Mouse (Mus musculus): Measurements from ENCODE around the gene Fam131c. TPM values are rescaled to one million over a fixed set of nuclear protein-coding genes. Genes with fewer than 3 reads are reported as not detected.

Gene Fam131c
- polyA plus RNA-seq, 1 experiment from 2014 or later: 2.4 TPM

GRCm38 (mm10) chr4:141419398-141420191 lies 51.6 kb downstream of the Fam131c start:
- Histone ChIP-seq H3K4me2 (no peak overlapping the region), H3K36me3 (no peaks in the 10 kb centered on the region), H3K4me3 (replicated peaks) (no peak overlapping the region), H3K27ac (no peak overlapping the region; the same call in 1 of the 2 replicates), H3K27me3 (peaks cover 11% of the 10 kb centered on the region; the same call in 1 of the 2 replicates), H3K4me1 (peaks cover 28% of the 10 kb centered on the region), H3K9ac (no peak overlapping the region), H3K9me3 (replicated peaks) (no peaks in the 10 kb centered on the region)
- WGBS: 47% methylated on average over 27 of the region's 27 CpGs
- ATAC-seq (replicated peaks; ENCODE audit: low FRiP score): no peak; the same call in 1 of the 2 replicates

DNA sequence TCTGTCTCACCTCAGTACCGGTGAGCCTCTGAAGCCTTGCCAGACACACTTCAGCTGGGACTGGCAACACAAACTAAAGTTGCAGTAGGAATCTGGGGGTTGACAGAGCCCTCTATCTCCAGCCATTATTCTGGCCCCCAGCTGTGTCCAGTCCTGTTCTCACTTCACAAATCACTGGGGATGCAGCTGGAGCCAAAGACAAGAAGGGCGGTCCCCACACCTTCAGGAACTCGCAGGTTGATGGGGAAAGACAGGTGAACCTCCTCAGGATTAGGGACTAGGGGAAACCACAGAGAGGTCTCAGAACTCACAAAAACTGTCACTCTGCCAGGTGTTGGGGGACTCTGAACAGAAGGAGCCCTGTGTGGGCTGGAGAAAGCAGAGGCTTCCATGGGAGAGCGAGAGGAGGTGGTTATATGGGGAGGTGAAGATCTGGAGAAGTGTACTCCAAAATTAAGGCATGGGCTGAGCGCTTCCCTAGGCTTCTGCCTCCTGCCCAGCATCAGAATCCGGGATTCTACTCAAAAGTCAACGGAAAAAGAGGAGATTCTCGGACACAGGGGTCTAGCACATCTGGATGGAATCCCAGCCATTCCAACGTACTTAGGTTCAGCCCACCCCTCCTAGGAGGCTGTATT lies 52.3 kb downstream of the Fam131c start, which contains the start of gene Hspb7:
TSS of gene Hspb7 (plus strand) at position 588 of the 638 bp plus-strand sequence.
- Histone ChIP-seq H3K9ac (no peak within 1 kb of the TSS), H3K27ac (no peak within 1 kb of the TSS; the same call in 1 of the 2 replicates), H3K4me3 (replicated peaks) (no peak within 1 kb of the TSS), H3K4me1 (peaks cover 32% of the 10 kb centered on the region), H3K4me2 (no peak within 1 kb of the TSS), H3K36me3 (no peaks in the 10 kb centered on the region), H3K9me3 (replicated peaks) (no peaks in the 10 kb centered on the region), H3K27me3 (peaks cover 11% of the 10 kb centered on the region; the same call in 1 of the 2 replicates)
- ATAC-seq (replicated peaks; ENCODE audit: low FRiP score): no peak
- 54% methylated on average over 9 of the region's 9 CpGs for WGBS

DNA sequence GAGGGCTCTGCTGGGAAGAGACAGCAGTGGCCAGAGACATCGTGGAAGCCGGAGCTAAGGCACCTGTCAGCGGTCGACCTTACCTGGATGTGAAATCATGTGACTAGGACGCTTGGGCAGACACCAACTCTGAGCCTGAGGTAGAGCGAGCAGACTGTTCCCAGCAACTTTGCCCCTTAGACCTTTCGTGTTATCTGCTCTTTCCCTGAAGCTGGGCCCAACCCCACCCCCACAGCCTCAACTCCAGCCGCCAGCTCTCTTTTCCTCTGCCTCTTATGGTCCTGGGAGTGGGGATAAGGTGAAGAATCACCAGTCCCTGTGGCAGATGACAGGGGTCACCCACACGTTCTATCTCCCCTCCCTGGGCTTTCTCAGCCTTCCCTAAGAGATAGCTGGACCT lies 52.9 kb downstream of the Fam131c start:
- Histone ChIP-seq H3K36me3 (no peaks in the 10 kb centered on the region), H3K4me3 (replicated peaks) (no peak overlapping the region), H3K4me1 (peaks cover 38% of the 10 kb centered on the region), H3K27me3 (peaks cover 11% of the 10 kb centered on the region; the same call in 1 of the 2 replicates), H3K9ac (no peak overlapping the region), H3K9me3 (replicated peaks) (no peaks in the 10 kb centered on the region), H3K4me2 (no peak overlapping the region), H3K27ac (no peak overlapping the region)
- 49% methylated on average over 9 of the region's 9 CpGs for WGBS
- no peak for ATAC-seq (replicated peaks; ENCODE audit: low FRiP score)

DNA sequence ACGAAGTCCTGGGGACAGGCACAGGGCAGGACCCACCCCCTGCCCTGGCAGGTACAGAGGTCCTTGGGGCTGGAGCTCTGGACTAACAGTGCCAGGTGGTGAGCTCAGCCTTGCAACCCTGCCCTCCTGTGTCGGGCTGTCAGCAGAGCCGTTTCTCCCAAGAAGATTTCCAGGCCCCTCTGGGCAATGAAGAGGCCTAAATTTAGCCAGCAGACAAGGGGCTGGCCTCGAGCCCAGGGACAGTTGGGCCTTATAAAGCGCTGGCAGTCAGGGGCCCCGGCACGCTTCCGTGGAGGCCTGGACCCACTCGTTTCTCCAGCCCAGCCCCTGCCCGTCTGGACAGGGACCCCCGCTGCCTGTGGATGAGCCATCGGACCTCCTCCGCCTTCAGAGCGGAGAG lies 53.4 kb downstream of the Fam131c start:
- no peak for ATAC-seq (replicated peaks; ENCODE audit: low FRiP score)
- Histone ChIP-seq H3K36me3 (no peaks in the 10 kb centered on the region), H3K27ac (no peak overlapping the region), H3K4me2 (no peak overlapping the region), H3K4me1 (peaks cover 43% of the 10 kb centered on the region), H3K4me3 (replicated peaks) (no peak overlapping the region), H3K27me3 (peaks cover 11% of the 10 kb centered on the region; the same call in 1 of the 2 replicates), H3K9ac (no peak overlapping the region), H3K9me3 (replicated peaks) (no peaks in the 10 kb centered on the region)
- 51% methylated on average over 14 of the region's 14 CpGs for WGBS

GRCm38 (mm10) chr4:141422841-141423240 lies 54.8 kb downstream of the Fam131c start:
- WGBS: 79% methylated on average over 5 of the region's 5 CpGs
- no peaks in the 10 kb centered on the region for H3K9me3 ChIP-seq (replicated peaks)
- no peak overlapping the region for H3K4me3 ChIP-seq (replicated peaks)
- H3K27me3 ChIP-seq: peaks cover 11% of the 10 kb centered on the region; the same call in 1 of the 2 replicates
- H3K36me3 ChIP-seq: no peaks in the 10 kb centered on the region
- H3K4me2 ChIP-seq: no peak overlapping the region
- H3K9ac ChIP-seq: no peak overlapping the region
- H3K27ac ChIP-seq: no peak overlapping the region
- no peak for ATAC-seq (replicated peaks; ENCODE audit: low FRiP score)
- peaks cover 54% of the 10 kb centered on the region for H3K4me1 ChIP-seq

DNA sequence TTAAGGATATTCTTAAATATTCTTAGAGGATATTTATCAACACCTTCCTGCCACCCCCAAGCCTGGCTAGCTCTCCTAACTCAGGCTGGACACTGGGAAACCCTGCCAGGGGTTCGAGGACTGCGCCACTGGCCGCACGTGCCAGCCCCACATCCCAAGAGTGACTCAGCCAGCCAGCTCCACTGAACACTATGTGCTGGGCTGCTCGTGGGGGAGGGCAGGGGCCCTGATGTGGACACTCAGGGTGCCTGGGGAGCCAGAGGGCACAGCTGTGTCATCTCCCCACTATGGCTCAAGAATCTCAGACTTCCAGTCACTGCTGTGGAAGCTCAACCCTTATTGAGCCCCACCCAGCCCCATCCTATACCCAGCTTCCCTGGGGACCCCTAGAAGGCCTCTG lies 55.3 kb downstream of the Fam131c start:
- no peaks in the 10 kb centered on the region for H3K36me3 ChIP-seq
- no peak overlapping the region for H3K4me3 ChIP-seq (replicated peaks)
- WGBS: 84% methylated on average over 5 of the region's 5 CpGs
- no peak for ATAC-seq (replicated peaks; ENCODE audit: low FRiP score)
- no peak overlapping the region for H3K27ac ChIP-seq
- H3K9me3 ChIP-seq (replicated peaks): no peaks in the 10 kb centered on the region
- no peak overlapping the region for H3K4me2 ChIP-seq
- H3K4me1 ChIP-seq: peaks cover 54% of the 10 kb centered on the region
- peaks cover 11% of the 10 kb centered on the region; the same call in 1 of the 2 replicates for H3K27me3 ChIP-seq
- H3K9ac ChIP-seq: no peak overlapping the region

DNA sequence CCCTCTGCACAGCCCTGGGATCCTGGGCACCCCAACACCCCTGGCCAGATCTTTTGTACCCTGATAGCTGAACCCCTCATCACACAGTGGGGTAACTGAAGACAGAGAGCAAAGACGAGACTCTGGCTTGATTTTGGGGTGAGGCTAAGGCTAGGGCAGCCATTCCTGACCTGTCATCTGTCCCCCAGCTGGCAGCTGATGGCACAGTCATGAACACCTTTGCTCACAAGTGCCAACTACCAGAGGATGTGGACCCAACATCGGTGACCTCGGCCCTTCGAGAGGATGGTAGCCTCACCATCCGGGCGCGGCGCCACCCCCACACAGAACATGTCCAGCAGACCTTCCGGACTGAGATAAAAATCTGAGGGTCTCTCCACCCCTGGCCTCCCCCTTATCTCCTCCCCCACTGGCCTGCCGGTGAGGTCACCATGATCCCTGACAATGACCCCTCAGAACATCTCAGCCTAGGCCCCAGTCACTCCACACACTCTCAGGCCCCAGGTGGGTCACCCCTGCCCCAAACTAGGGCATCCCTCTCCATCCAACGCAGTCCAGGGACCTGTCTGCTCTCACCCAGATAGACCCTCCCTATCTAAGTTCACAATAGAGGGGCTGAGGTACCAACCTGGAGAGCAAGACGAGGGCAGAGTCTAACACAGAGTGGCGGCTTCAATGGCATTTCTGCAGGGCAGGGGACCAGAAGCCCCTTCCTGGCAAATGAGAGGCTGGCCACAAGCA lies 55.8 kb downstream of the Fam131c start:
- peaks cover 11% of the 10 kb centered on the region; the same call in 1 of the 2 replicates for H3K27me3 ChIP-seq
- no peak overlapping the region for H3K4me3 ChIP-seq (replicated peaks)
- H3K9ac ChIP-seq: no peak overlapping the region
- no peak for ATAC-seq (replicated peaks; ENCODE audit: low FRiP score)
- no peaks in the 10 kb centered on the region for H3K9me3 ChIP-seq (replicated peaks)
- no peaks in the 10 kb centered on the region for H3K36me3 ChIP-seq
- 87% methylated on average over 13 of the region's 13 CpGs for WGBS
- no peak overlapping the region for H3K4me2 ChIP-seq
- H3K27ac ChIP-seq: no peak overlapping the region
- peaks cover 54% of the 10 kb centered on the region for H3K4me1 ChIP-seq

- 3% methylated on average over 35 of the region's 36 CpGs for WGBS
These were observed 57.8 kb downstream of the Fam131c start for GRCm38 (mm10) chr4:141425484-141426479.

GRCm38 (mm10) chr4:141426796-141427745 lies 59.1 kb downstream of the Fam131c start:
- 73% methylated on average over 10 of the region's 10 CpGs for WGBS
- Histone ChIP-seq H3K4me1 (peaks cover 25% of the 10 kb centered on the region), H3K4me3 (replicated peaks) (no peak overlapping the region), H3K36me3 (no peaks in the 10 kb centered on the region), H3K9ac (no peak overlapping the region), H3K27ac (peak overlapping the region; percentile 56), H3K27me3 (peaks cover 9% of the 10 kb centered on the region; the same call in 1 of the 2 replicates), H3K9me3 (replicated peaks) (no peaks in the 10 kb centered on the region), H3K4me2 (peak overlapping the region; percentile 91; the same call in 1 of the 2 replicates)
- no peak for ATAC-seq (replicated peaks; ENCODE audit: low FRiP score)

More at GRCm38 (mm10) chr4:141425484-141426479, 57.8 kb downstream of the Fam131c start:
- peak overlapping the region; percentile 91 for H3K4me2 ChIP-seq
- no peaks in the 10 kb centered on the region for H3K36me3 ChIP-seq
- no peaks in the 10 kb centered on the region for H3K9me3 ChIP-seq (replicated peaks)
- peak; percentile 75 for ATAC-seq (replicated peaks; ENCODE audit: low FRiP score)
- H3K4me3 ChIP-seq (replicated peaks): peak overlapping the region; percentile 46
- H3K9ac ChIP-seq: peak overlapping the region; percentile 47
- peaks cover 37% of the 10 kb centered on the region for H3K4me1 ChIP-seq
- H3K27me3 ChIP-seq: peaks cover 11% of the 10 kb centered on the region; the same call in 1 of the 2 replicates
- peak overlapping the region; percentile 56 for H3K27ac ChIP-seq

DNA sequence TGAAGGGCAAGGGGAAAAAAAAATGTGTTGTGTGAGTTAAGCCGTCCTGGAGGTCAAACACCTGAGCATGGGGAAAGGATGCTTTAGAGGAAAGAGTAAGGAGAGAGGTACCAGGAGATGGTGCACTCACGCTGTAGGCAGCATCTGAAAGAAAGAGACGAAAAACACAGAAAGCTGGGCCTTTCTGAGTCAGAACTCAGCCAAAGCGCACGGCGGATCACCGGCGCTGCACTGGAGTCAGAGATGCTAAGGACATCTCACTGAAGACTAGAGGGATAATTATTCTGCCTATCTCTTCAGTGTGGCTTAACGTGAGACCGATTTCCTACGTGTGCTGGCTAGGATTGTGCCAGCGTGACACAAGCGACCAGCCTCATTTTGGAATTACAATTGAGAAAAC lies 59.9 kb downstream of the Fam131c start:
- Histone ChIP-seq H3K4me3 (replicated peaks) (no peak overlapping the region), H3K4me1 (peaks cover 25% of the 10 kb centered on the region), H3K27me3 (peaks cover 4% of the 10 kb centered on the region; the same call in 1 of the 2 replicates), H3K36me3 (no peaks in the 10 kb centered on the region), H3K27ac (no peak overlapping the region), H3K9me3 (replicated peaks) (no peaks in the 10 kb centered on the region), H3K9ac (no peak overlapping the region), H3K4me2 (no peak overlapping the region)
- no peak for ATAC-seq (replicated peaks; ENCODE audit: low FRiP score)
- WGBS: 90% methylated on average over 13 of the region's 13 CpGs

Data from kidney, embryonic 15.5 days (tissue).